Mouse (Mus musculus) lung, postnatal 4 days (tissue): ENCODE data around the gene Gtf3c4.
A peak's percentile ranks its signal among the peaks of the same experiment; 100 is the strongest.

Experiments used
- DNase-seq, 2 experiments: peaks; one replicate each; pipeline ENCODE4 v3.0.0; 2021

Gene Gtf3c4

GRCm38 (mm10) chr2:28840222-28840951, at the start of gene Gtf3c4, which contains the start of gene Ddx31:
Gene Gtf3c4, minus strand, starts transcription at chr2:28840360.
Gene Ddx31, plus strand, starts transcription at chr2:28840406.
- DNase-seq: peak; percentile 94 to 96

GRCm38 (mm10) chr2:28884914-28885313, 44.8 kb upstream of the Gtf3c4 start:
- DNase-seq: no peak

GRCm38 (mm10) chr2:28882826-28883485, 42.8 kb upstream of the Gtf3c4 start:
- DNase-seq: no peak

- no peak for DNase-seq
Observed at GRCm38 (mm10) chr2:28882047-28882446, 41.9 kb upstream of the Gtf3c4 start.

- peak in 1 of 2 experiments; percentile 41 for DNase-seq
Observed at GRCm38 (mm10) chr2:28881275-28881674, 41.1 kb upstream of the Gtf3c4 start.

- no peak for DNase-seq
Observed at GRCm38 (mm10) chr2:28875554-28875953, 35.4 kb upstream of the Gtf3c4 start.

GRCm38 (mm10) chr2:28867495-28867894, 27.3 kb upstream of the Gtf3c4 start:
- DNase-seq: peak in 1 of 2 experiments; percentile 48

- DNase-seq: no peak
Observed at GRCm38 (mm10) chr2:28863857-28864256, 23.7 kb upstream of the Gtf3c4 start.

- no peak for DNase-seq
Observed at GRCm38 (mm10) chr2:28860678-28861423, 20.7 kb upstream of the Gtf3c4 start.

- DNase-seq: no peak
Observed at GRCm38 (mm10) chr2:28859303-28859702, 19.1 kb upstream of the Gtf3c4 start.

- DNase-seq: no peak
Observed at GRCm38 (mm10) chr2:28855773-28856172, 15.6 kb upstream of the Gtf3c4 start.

GRCm38 (mm10) chr2:28852594-28852993, 12.4 kb upstream of the Gtf3c4 start:
- no peak for DNase-seq

GRCm38 (mm10) chr2:28848879-28849278, 8.7 kb upstream of the Gtf3c4 start:
- DNase-seq: no peak

GRCm38 (mm10) chr2:28842042-28842441, 1.9 kb upstream of the Gtf3c4 start:
- no peak for DNase-seq

- DNase-seq: peak in 1 of 2 experiments; percentile 24
Observed at GRCm38 (mm10) chr2:28839501-28840221, 499 bp downstream of the Gtf3c4 start.

- no peak for DNase-seq
Observed at GRCm38 (mm10) chr2:28836181-28836940, 3.8 kb downstream of the Gtf3c4 start.

GRCm38 (mm10) chr2:28829265-28829664, 10.9 kb downstream of the Gtf3c4 start:
- DNase-seq: peak; percentile 32 to 47

- no peak for DNase-seq
Observed at GRCm38 (mm10) chr2:28818866-28819265, 21.3 kb downstream of the Gtf3c4 start.

- no peak for DNase-seq
Observed at GRCm38 (mm10) chr2:28810260-28811013, 29.7 kb downstream of the Gtf3c4 start.

- no peak for DNase-seq
Observed at GRCm38 (mm10) chr2:28808841-28809240, 31.3 kb downstream of the Gtf3c4 start.

- no peak for DNase-seq
Observed at GRCm38 (mm10) chr2:28803406-28803805, 36.8 kb downstream of the Gtf3c4 start.
